Mouse (Mus musculus) erythroblast, embryonic 14.5 days (primary cell): ENCODE results near the gene Trip12.

Source experiments
- GATA1 ChIP-seq: IDR thresholded peaks from 2 replicates; pipeline ENCODE4 v1.6.1; 2012; ENCODE audit warnings: low read length, inconsistent platforms, mixed read lengths
- TAL1 ChIP-seq: IDR thresholded peaks from 3 replicates; pipeline ENCODE4 v1.6.1; 2012; ENCODE audit warnings: low read length, inconsistent platforms, mixed read lengths

GRCm38 (mm10) chr1:84700254-84700653 lies 140.1 kb downstream of the Trip12 start:
- TF ChIP-seq GATA1 (no peak), TAL1 (no peak)
